Mouse (Mus musculus) intestine, postnatal 0 days (tissue): ENCODE data around the gene Drc7. TPM values are rescaled to one million over a fixed set of nuclear protein-coding genes. Genes with fewer than 3 reads are reported as not detected.
A peak's percentile ranks its signal among the peaks of the same experiment; 100 is the strongest.

Experiments
- ATAC-seq: fragments of 200-750 bp; cut with Nextera tagmentation; 2 replicates; pipeline ENCODE4 v1.8.0; 2017; ENCODE audit warnings: mild to moderate bottlenecking, moderate TSS enrichment, moderate library complexity
- H3K27ac ChIP-seq: fragments of 300-500 bp; sonication (generic); 2 replicates; pipeline ENCODE4 v1.5.1; 2014; ENCODE audit warnings: mild to moderate bottlenecking, low read depth, low read length, moderate library complexity
- H3K27me3 ChIP-seq: fragments of 300-500 bp; sonication (generic); replicated peaks from 2 replicates; pipeline ENCODE4 v1.6.1; 2014; ENCODE audit warnings: low read length, mixed read lengths; ENCODE audit not compliant: control insufficient read depth, insufficient read depth
- H3K36me3 ChIP-seq: fragments of 300-500 bp; sonication (generic); 2 replicates; pipeline ENCODE4 v1.6.1; 2014; ENCODE audit warnings: mild to moderate bottlenecking, moderate library complexity; ENCODE audit not compliant: control insufficient read depth, insufficient read depth
- H3K4me1 ChIP-seq: fragments of 300-500 bp; sonication (generic); replicated peaks from 2 replicates; pipeline ENCODE4 v1.6.1; 2014; ENCODE audit warnings: antibody characterized with exemption, low read length, mixed read lengths; ENCODE audit not compliant: control insufficient read depth, insufficient read depth
- H3K4me2 ChIP-seq: fragments of 300-500 bp; sonication (generic); replicated peaks from 2 replicates; pipeline ENCODE4 v1.6.1; 2014; ENCODE audit warnings: low read depth, mild to moderate bottlenecking, moderate library complexity
- H3K4me3 ChIP-seq: fragments of 300-500 bp; sonication (generic); 2 replicates; pipeline ENCODE4 v1.5.1; 2014; ENCODE audit warnings: low read depth, low read length
- H3K9ac ChIP-seq: fragments of 300-500 bp; sonication (generic); 2 replicates; pipeline ENCODE4 v1.6.1; 2014; ENCODE audit warnings: mild to moderate bottlenecking, low read depth, low read length
- H3K9me3 ChIP-seq: fragments of 300-500 bp; sonication (generic); 2 replicates; pipeline ENCODE4 v1.6.1; 2016; ENCODE audit warnings: mixed run types; ENCODE audit not compliant: control insufficient read depth
- CTCF ChIP-seq: sonication (generic); IDR thresholded peaks from 2 replicates; pipeline ENCODE4 v1.5.1; 2016; ENCODE audit warnings: low read depth, mild to moderate bottlenecking, control low read depth, antibody characterized with exemption, moderate library complexity
- WGBS: fragments of 180-500 bp; shearing (Covaris S2); extraction: QIAGEN DNeasy Blood & Tissue Kit; methylation state at CpG from one replicate; pipeline ENCODE4 v1.1.7; 2014; 5-methylcytosine and 5-hydroxymethylcytosine counted together
- polyA plus RNA-seq: library from polyadenylated mRNA; unstranded; fragments of >200 nt; fragmentation: Nextera tagmentation; extraction: Ambion mirVana; gene quantifications from 2 replicates; pipeline ENCODE4 v1.2.1, GENCODE M21; 2015

Drc7 gene
- polyA plus RNA-seq, 1 experiment from 2014 or later, result not detected

GRCm38 (mm10) chr8:95084261-95084660 lies 29.4 kb downstream of the Drc7 start:
- Histone ChIP-seq H3K36me3 (peaks cover 22% of the 10 kb centered on the region; the same call in 1 of the 2 replicates), H3K9me3 (no peaks in the 10 kb centered on the region), H3K27me3 (no peaks in the 10 kb centered on the region), H3K9ac (no peak overlapping the region), H3K4me2 (no peak overlapping the region), H3K27ac (no peak overlapping the region), H3K4me3 (no peak overlapping the region), H3K4me1 (no peaks in the 10 kb centered on the region; the same call in 1 of the 2 replicates)
- 92% methylated on average over 4 of the region's 4 CpGs for WGBS
- TF ChIP-seq CTCF, result no peak
- ATAC-seq, result no peak

- Histone ChIP-seq H3K4me2 (no peak overlapping the region), H3K27ac (peak overlapping the region; percentile 68), H3K4me1 (no peaks in the 10 kb centered on the region; the same call in 1 of the 2 replicates), H3K36me3 (peaks cover 26% of the 10 kb centered on the region), H3K4me3 (no peak overlapping the region), H3K27me3 (no peaks in the 10 kb centered on the region), H3K9ac (no peak overlapping the region), H3K9me3 (no peaks in the 10 kb centered on the region)
- ATAC-seq, result no peak
- 79% methylated on average over 10 of the region's 10 CpGs for WGBS
- no peak for TF ChIP-seq CTCF
These were observed 30.0 kb downstream of the Drc7 start for GRCm38 (mm10) chr8:95084744-95085431.

GRCm38 (mm10) chr8:95085432-95086141 lies 30.7 kb downstream of the Drc7 start:
- 71% methylated on average over 7 of the region's 7 CpGs for WGBS
- no peak overlapping the region for H3K4me3 ChIP-seq
- ATAC-seq, result no peak
- no peak overlapping the region for H3K4me2 ChIP-seq
- H3K27me3 ChIP-seq, result no peaks in the 10 kb centered on the region
- peaks cover 33% of the 10 kb centered on the region for H3K36me3 ChIP-seq
- H3K9me3 ChIP-seq, result no peaks in the 10 kb centered on the region
- H3K4me1 ChIP-seq, result no peaks in the 10 kb centered on the region; the same call in 1 of the 2 replicates
- peak overlapping the region; percentile 68 for H3K27ac ChIP-seq
- H3K9ac ChIP-seq, result no peak overlapping the region
- no peak for TF ChIP-seq CTCF

GRCm38 (mm10) chr8:95093574-95093973 lies 38.7 kb downstream of the Drc7 start:
- no peaks in the 10 kb centered on the region for H3K27me3 ChIP-seq

GRCm38 (mm10) chr8:95099009-95099408 lies 44.1 kb downstream of the Drc7 start:
- H3K4me1 ChIP-seq, result no peaks in the 10 kb centered on the region
- no peak overlapping the region for H3K4me2 ChIP-seq
- no peaks in the 10 kb centered on the region for H3K9me3 ChIP-seq
- ATAC-seq, result peak; percentile 47; the same call in 1 of the 2 replicates
- H3K27ac ChIP-seq, result no peak overlapping the region
- peaks cover 74% of the 10 kb centered on the region for H3K36me3 ChIP-seq
- no peak overlapping the region for H3K9ac ChIP-seq
- 19% methylated on average over 5 of the region's 5 CpGs for WGBS
- no peak overlapping the region for H3K4me3 ChIP-seq
- no peaks in the 10 kb centered on the region for H3K27me3 ChIP-seq
- TF ChIP-seq CTCF, result peak; percentile 99

More at GRCm38 (mm10) chr8:95093574-95093973, 38.7 kb downstream of the Drc7 start:
- H3K27ac ChIP-seq, result no peak overlapping the region
- 83% methylated on average over 4 of the region's 4 CpGs for WGBS
- peaks cover 48% of the 10 kb centered on the region for H3K36me3 ChIP-seq
- no peaks in the 10 kb centered on the region for H3K9me3 ChIP-seq
- H3K4me2 ChIP-seq, result no peak overlapping the region
- no peaks in the 10 kb centered on the region for H3K4me1 ChIP-seq
- no peak overlapping the region for H3K4me3 ChIP-seq
- no peak for TF ChIP-seq CTCF
- H3K9ac ChIP-seq, result no peak overlapping the region
- ATAC-seq, result no peak

- Histone ChIP-seq H3K4me2 (no peak overlapping the region), H3K27me3 (no peaks in the 10 kb centered on the region), H3K9me3 (no peaks in the 10 kb centered on the region), H3K4me3 (no peak overlapping the region), H3K9ac (no peak overlapping the region), H3K4me1 (no peaks in the 10 kb centered on the region), H3K36me3 (peaks cover 89% of the 10 kb centered on the region), H3K27ac (no peak overlapping the region)
- peak; percentile 50 for TF ChIP-seq CTCF
- ATAC-seq, result no peak
- 74% methylated on average over 4 of the region's 4 CpGs for WGBS
These were observed 47.1 kb downstream of the Drc7 start for GRCm38 (mm10) chr8:95101972-95102371.
